1 mouse cellular context compared by ENCODE assay signal in genomic region chr6:88061406-88061805, GRCm38 (mm10).
TF ChIP-seq lines count a peak whose summit lies in the region.

No protein-coding gene starts in this region.

TF ChIP-seq in MEL, 35 proteins besides CTCF, POLR2A, EP300 and RAD21:
- no peak for TF ChIP-seq HCFC1 (IDR thresholded peaks at IDR 0.05; ENCODE audit: low read depth, low read length)
- peak; percentile 19; the same call in 1 of the 2 replicates for TF ChIP-seq SMC3 (IDR thresholded peaks at IDR 0.05; ENCODE audit: low read depth, low read length)
